Mouse (Mus musculus) MN1 (cell line): ENCODE results near the gene Tcte3.
"Not testable (repeated sequence)": the region's sequence is repeated elsewhere in the genome, so short reads cannot be mapped to it uniquely, and the experiment has no call there.

Experiments
- DNase-seq: peaks from one replicate; pipeline ENCODE4 v3.0.0-alpha.2; 2016; ENCODE audit warnings: low spot score

Tcte3 gene

GRCm38 (mm10) chr17:15031414-15031813 is 9.9 kb downstream of the Tcte3 start:
- DNase-seq: not testable (repeated sequence)

GRCm38 (mm10) chr17:15025513-15025912 is 15.8 kb downstream of the Tcte3 start:
- DNase-seq: not testable (repeated sequence)

GRCm38 (mm10) chr17:15024502-15025193 is 16.6 kb downstream of the Tcte3 start:
- DNase-seq: not testable (repeated sequence)

- DNase-seq: not testable (repeated sequence)
Observed at GRCm38 (mm10) chr17:15023878-15024492, 17.3 kb downstream of the Tcte3 start.

- DNase-seq: not testable (repeated sequence)
Observed at GRCm38 (mm10) chr17:15021503-15022220, 19.6 kb downstream of the Tcte3 start.

GRCm38 (mm10) chr17:15009706-15010413 is 31.4 kb downstream of the Tcte3 start, which contains the start of gene Gm3435:
Gene Gm3435 (plus strand): TSS chr17:15010176.
- not testable (repeated sequence) for DNase-seq

GRCm38 (mm10) chr17:15009088-15009487 is 32.2 kb downstream of the Tcte3 start:
- not testable (repeated sequence) for DNase-seq

- not testable (repeated sequence) for DNase-seq
Observed at GRCm38 (mm10) chr17:15000047-15000446, 41.2 kb downstream of the Tcte3 start.

GRCm38 (mm10) chr17:14994140-14994539 is 47.1 kb downstream of the Tcte3 start:
- DNase-seq: not testable (repeated sequence)

- DNase-seq: not testable (repeated sequence)
Observed at GRCm38 (mm10) chr17:14993139-14993832, 48.0 kb downstream of the Tcte3 start.

GRCm38 (mm10) chr17:14992522-14993138 is 48.7 kb downstream of the Tcte3 start:
- not testable (repeated sequence) for DNase-seq

GRCm38 (mm10) chr17:14990116-14990702 is 51.1 kb downstream of the Tcte3 start:
- DNase-seq: not testable (repeated sequence)

GRCm38 (mm10) chr17:14978362-14979038 is 62.8 kb downstream of the Tcte3 start, which contains the start of the genes 9030025P20Rik and Gm3417:
Gene 9030025P20Rik (plus strand): TSS chr17:14978468.
Gene Gm3417 (minus strand): TSS chr17:14978790.
- DNase-seq: not testable (repeated sequence)

- DNase-seq: not testable (repeated sequence)
Observed at GRCm38 (mm10) chr17:14977718-14978361, 63.4 kb downstream of the Tcte3 start.
